Mouse (Mus musculus) cerebral cortex, adult 2 months (tissue): ENCODE measurements around the gene Atn1.

Source experiments
- WGBS: fragments of 180-500 bp; shearing (Covaris S2); methylation state at CpG from one replicate; pipeline ENCODE4 v1.1.7; 2018; 5-methylcytosine and 5-hydroxymethylcytosine counted together

Atn1 gene

GRCm38 (mm10) chr6:124767920-124768703, 11.8 kb upstream of the Atn1 start:
- 22% methylated on average over 19 of the region's 19 CpGs for WGBS

DNA sequence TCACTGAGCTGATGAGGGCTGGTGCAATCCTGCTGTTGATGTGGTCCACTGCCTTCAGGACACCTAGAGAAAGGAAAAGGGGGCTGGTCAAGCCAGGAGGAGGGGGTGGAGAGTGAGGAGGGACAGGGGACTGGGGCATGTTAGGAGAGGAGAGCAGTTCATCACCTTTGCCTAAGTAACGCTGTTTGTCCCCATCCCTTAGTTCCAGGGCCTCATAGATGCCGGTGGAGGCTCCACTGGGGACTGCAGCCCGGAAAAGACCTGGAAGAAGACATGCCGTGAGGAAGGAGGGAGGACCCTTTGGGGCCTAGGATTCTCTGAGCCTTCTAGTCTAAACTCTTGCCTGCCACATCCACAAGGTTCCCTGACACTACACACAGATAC, 11.2 kb upstream of the Atn1 start:
- WGBS = 39% methylated on average over 4 of the region's 4 CpGs

DNA sequence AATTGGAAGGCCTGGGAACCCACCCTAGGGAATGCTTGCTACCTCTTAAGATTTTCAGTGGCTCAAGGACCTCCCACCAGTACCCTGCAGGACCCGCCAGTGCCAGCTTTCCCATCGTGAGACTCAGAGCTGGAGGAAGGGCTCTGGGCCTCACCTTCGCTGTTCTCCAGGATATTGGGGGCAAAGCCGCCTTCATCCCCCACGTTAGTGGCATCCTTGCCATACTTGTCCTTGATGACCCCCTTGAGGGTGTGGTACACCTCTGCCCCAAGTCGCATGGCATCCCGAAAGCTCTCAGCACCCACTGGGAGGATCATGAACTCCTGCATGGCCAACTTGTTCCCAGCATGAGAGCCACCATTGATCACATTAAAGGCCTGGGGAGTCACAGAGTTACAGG, 9.6 kb upstream of the Atn1 start:
- WGBS = 88% methylated on average over 7 of the region's 7 CpGs

- 4% methylated on average over 5 of the region's 5 CpGs for WGBS
These were observed 2.9 kb upstream of the Atn1 start for GRCm38 (mm10) chr6:124759259-124759658.

DNA sequence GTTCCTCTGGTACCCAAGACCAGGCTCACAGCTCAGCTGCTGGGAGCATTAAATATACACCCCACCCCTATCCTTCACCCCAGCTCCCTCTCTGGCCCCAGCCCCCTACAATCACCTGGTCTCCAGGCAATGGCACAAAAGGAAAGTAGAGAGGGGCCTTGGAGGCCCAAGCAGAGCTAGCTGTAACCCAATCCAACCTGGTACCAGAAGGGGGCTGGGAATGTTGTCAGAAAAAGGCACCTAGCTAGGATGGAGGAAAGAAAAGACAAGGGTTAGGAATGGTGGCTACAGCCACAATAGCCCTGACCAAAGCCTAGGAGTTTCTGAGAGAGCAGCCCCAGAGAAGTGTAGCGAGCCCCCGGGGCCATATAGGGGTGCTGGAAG, 2.5 kb upstream of the Atn1 start:
- WGBS = 59% methylated on average over 2 of the region's 2 CpGs

DNA sequence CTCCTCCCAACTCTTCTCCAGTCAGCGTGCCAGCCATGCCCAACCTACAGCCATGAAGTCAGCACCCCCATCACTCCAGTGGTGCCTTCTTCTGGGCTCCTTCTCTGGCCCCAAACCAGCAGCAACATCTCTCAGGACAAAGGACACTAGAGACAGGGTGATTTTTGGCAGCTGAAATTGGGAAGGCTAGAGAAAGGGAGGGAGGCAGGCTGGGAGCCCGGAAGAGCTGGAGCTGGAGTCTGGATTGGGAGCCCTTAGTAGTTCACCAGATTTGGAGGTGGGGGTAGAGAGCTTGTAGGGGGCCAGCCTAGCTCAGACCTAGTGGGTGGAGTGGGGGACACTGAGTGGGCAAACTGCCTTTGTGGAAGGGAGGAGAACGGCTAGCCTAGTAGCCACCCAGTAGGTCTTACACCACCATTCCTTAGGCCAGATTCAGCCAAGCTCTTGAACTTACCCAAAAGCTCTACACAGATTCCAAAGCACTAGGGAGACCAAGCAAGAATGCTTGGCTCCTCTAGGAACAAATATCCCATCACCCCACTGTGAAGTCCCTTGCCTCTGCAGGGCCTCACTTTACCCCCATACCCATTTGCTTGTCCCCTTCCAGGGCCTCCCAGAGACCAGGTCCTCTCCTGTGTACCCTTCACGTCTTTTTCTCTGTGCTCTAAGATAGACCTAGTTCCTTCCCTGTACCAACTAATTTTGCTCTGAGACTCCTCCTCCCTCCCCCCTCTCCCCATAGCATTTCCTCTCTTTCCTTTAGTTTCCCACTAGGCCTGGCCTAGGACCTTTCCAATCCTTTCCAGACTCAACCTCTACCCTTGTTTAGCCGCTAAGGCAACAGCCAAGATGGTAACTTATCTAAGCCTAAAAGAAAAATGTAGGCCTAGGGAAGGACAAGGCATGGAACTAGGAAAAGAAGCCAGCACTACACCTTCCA, 1.9 kb upstream of the Atn1 start:
- WGBS = 18% methylated on average over 5 of the region's 5 CpGs

GRCm38 (mm10) chr6:124757351-124757880, 1.1 kb upstream of the Atn1 start:
- WGBS = 11% methylated on average over 5 of the region's 5 CpGs

DNA sequence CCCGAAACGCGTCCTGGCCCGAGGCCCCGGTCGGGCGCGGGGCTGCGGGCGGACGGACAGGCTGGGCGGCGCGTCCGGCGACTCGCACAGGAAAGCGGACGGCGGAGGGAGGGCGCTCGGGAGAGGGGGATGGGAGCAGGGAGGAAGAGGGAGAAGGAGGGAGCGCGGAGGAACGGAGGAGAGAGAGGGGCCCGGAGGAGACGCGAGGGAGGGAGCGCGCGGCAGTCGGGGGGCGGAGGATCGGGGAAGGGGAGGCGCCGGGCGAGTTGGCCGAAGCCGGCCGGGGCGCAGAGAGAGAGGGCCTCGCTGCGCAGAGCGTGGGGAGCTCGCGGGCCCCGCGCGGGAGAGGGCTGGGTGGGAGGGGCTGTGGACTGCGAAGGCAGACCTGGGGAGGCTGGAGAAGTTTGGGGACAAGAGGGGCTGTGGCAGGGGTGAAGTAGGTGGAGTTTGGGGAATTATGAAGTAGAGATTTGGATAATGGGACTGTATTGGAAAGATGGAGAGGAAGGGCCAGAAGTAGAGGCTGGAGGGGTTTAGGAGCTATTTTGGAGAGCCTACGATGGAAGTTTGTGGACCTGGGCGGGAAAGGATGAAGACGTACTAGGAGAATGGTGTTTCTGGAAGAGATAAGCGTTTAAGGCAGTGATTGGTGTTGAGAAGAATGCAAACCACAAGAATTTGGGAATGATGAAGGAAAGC, 477 bp upstream of the Atn1 start:
- WGBS = under 1% methylated on average over 51 of the region's 54 CpGs

GRCm38 (mm10) chr6:124755306-124755705, 1.0 kb downstream of the Atn1 start:
- 10% methylated on average over 3 of the region's 3 CpGs for WGBS

DNA sequence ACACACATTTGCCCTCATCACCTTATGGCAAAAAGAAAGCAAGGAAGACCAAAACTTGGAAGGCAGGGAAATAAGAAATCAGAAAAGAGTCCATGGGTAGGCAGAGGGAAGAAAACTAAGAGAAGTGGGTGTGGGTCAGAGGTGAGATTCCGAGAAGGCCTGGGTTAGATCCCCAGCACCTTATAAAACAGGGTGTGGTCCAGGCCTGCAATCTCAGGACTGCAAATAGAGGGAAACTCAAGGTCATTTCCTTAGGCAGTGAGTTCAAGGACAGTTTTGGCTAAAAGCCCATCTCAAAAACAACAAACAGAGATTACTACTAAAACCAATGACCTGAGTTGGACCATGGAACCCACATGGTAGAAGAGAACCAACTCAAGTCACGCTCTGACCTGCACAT, 2.5 kb downstream of the Atn1 start:
- 82% methylated on average over 2 of the region's 2 CpGs for WGBS

- 69% methylated on average over 8 of the region's 8 CpGs for WGBS
These were observed 5.9 kb downstream of the Atn1 start for GRCm38 (mm10) chr6:124750405-124750804.

DNA sequence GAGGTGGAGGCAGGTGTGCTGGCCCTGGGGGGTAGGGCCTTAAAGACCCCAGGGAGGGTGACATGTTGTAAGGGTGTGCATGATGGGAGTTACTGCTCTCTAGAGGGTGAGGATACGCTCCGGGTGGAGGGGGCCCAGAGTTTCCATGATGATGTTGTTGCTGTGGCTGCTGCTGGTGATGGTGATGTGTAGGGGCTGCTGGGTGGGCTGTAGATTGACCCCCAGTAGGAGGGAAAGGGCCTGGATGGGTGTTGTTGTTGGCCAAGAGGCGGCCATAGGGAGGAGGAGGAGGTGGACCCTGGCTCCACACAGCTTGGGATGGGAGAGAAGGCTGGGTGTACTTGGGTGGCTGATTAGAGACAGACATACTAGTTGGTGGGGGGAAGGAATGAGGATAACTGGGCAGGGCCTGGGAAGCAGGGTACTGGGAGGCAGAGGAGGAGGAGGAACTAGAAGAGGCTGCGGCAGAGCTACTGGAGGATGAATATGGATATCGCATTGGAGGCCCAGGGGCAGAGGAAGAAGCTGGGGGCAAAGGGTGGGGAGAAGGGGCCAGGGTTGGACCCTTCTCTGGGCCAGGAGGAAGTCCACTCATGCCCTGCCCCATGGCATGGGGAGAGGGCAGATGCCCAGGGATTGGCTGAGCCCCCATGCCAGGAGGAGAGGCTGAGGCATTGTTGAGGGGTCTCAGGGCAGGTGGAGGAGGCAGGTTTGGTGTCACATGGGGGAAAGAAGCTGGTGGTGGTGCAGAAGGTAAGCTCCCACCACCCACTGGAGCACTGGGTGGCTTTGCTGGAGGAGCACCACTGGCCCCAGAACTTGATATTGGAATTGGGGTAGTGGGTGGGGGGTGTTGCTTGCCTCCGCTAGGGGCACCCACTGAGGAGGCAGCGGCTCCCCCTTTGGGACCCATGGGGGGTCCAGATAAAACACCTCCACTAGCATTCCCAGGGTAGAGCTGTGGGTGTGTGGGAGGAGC, 9.4 kb downstream of the Atn1 start:
- 72% methylated on average over 7 of the region's 7 CpGs for WGBS

GRCm38 (mm10) chr6:124746296-124746605, 10.1 kb downstream of the Atn1 start:
- 12% methylated on average over 8 of the region's 8 CpGs for WGBS

DNA sequence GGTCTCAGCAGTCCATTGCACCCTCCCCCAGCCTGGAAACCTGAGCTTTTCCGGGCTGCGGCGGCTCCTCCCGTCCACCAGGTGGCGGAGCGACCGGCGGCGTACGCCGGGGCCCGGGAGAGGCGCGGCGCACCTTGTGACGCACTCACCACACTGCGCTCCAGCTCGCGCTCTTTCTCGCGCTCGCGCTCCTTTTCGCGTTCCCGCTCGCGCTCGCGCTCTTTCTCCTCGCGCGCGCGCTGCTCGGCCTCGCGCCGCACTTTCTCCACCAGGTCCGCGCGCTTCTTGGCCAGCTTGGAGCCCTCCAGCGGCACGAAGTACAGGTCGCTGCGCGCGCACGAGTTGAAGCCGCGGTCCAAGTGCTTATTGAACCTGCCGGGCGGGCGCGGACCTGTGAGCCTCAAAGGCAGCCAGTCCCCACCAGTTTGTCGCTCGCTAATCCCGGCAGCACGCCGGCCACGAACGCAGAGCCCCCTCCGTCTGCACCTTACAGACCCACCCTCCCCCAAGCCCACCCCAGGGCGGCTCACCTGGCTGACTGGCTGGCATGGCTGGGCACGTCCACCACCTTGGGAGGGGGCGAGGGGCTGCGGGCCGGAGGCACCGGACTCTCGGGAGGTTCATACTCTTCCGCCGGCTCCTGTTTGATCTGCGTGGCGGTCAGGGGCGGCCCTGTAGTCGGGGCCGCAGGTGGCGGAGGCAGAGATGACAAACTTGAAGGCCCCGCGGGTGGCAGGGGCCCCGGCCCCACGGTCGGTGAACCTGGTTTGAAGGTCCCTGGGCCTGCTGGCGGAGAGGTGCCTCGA, 10.6 kb downstream of the Atn1 start:
- WGBS = 2% methylated on average over 82 of the region's 85 CpGs

- 57% methylated on average over 26 of the region's 26 CpGs for whole genome bisulfite sequencing
These were observed 11.5 kb downstream of the Atn1 start for GRCm38 (mm10) chr6:124744755-124745321.

- WGBS = 89% methylated on average over 8 of the region's 8 CpGs
These were observed 12.7 kb downstream of the Atn1 start for GRCm38 (mm10) chr6:124743647-124744046.

- 89% methylated on average over 15 of the region's 15 CpGs for WGBS
These were observed 13.3 kb downstream of the Atn1 start for GRCm38 (mm10) chr6:124742839-124743514.

DNA sequence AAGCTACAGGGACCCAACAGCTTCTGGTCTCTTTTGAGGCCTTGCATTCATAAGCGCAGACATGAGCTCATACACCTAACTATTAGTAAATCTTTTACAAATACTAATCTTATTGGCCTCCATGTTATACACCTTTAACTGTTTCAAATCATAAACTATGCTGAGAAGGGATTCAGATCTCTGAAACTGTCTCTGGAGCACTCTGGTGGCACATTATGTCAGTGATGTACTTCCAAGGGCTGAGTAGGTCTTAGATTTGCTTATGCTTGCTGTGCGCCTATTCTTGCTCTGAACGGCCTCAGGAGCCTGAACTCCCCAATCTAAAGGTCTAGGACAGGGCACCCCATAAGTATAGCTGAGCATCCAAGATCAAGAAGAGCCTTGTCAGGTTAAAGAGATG, 14.5 kb downstream of the Atn1 start:
- 68% methylated on average over 3 of the region's 3 CpGs for WGBS
